Mouse (Mus musculus) mouse trophoblast stem cell (cell line): ENCODE data around the gene Mymx.

Experiments
- in situ Hi-C, 2 experiments: fragments of 300-500 bp; cut with MseI, MboI; formaldehyde crosslinking; loops; 2 replicates in 1 of 2; 3 replicates in 1 of 2; pipeline ENCODE4 v1.15.1; 2025

Gene Mymx

GRCm38 (mm10) chr17:45589844-45590243, 12.1 kb downstream of the Mymx start:
- in situ Hi-C loops = loop anchor here (5.0 kb wide), 1 partner anchor 37 kb away; no protein-coding TSS in a partner anchor

- in situ Hi-C loops = loop anchor here (5.0 kb wide), 1 partner anchor 38 kb away; no protein-coding TSS in a partner anchor
These were observed 12.7 kb downstream of the Mymx start for GRCm38 (mm10) chr17:45589236-45589635.

- in situ Hi-C loops = loop anchor here (5.0 kb wide), 1 partner anchor 39 kb away; no protein-coding TSS in a partner anchor
These were observed 13.5 kb downstream of the Mymx start for GRCm38 (mm10) chr17:45588370-45588769.

- in situ Hi-C loops = loop anchor here (5.0 kb wide), 1 partner anchor 41 kb away; no protein-coding TSS in a partner anchor
These were observed 15.5 kb downstream of the Mymx start for GRCm38 (mm10) chr17:45586449-45586837.

- in situ Hi-C loops = loop anchor here (5.0 kb wide), 1 partner anchor 41 kb away; no protein-coding TSS in a partner anchor
These were observed 16.0 kb downstream of the Mymx start for GRCm38 (mm10) chr17:45585725-45586448.

- in situ Hi-C loops = loop anchor here (5.0 kb wide), 1 partner anchor 42 kb away; no protein-coding TSS in a partner anchor
These were observed 16.8 kb downstream of the Mymx start for GRCm38 (mm10) chr17:45584939-45585678.

GRCm38 (mm10) chr17:45584096-45584896, 17.6 kb downstream of the Mymx start:
- in situ Hi-C loops = no loop called here

- in situ Hi-C loops = no loop called here
These were observed 19.1 kb downstream of the Mymx start for GRCm38 (mm10) chr17:45582715-45583355.

- in situ Hi-C loops = no loop called here
These were observed 19.7 kb downstream of the Mymx start for GRCm38 (mm10) chr17:45582188-45582587.

- in situ Hi-C loops = no loop called here
These were observed 20.3 kb downstream of the Mymx start for GRCm38 (mm10) chr17:45581567-45581983.

- in situ Hi-C loops = no loop called here
These were observed 20.9 kb downstream of the Mymx start for GRCm38 (mm10) chr17:45580958-45581477.

- in situ Hi-C loops = no loop called here
These were observed 22.3 kb downstream of the Mymx start for GRCm38 (mm10) chr17:45579554-45579953.

GRCm38 (mm10) chr17:45578843-45579242, 23.1 kb downstream of the Mymx start:
- in situ Hi-C loops = no loop called here

- in situ Hi-C loops = no loop called here
These were observed 23.7 kb downstream of the Mymx start for GRCm38 (mm10) chr17:45578242-45578641.

- in situ Hi-C loops = no loop called here
These were observed 26.6 kb downstream of the Mymx start for GRCm38 (mm10) chr17:45575123-45575897.

GRCm38 (mm10) chr17:45574129-45574761, 27.7 kb downstream of the Mymx start:
- in situ Hi-C loops = no loop called here

- in situ Hi-C loops = no loop called here
These were observed 28.1 kb downstream of the Mymx start for GRCm38 (mm10) chr17:45573780-45574123.

GRCm38 (mm10) chr17:45573087-45573779, 28.7 kb downstream of the Mymx start, which contains the start of gene Hsp90ab1:
Gene Hsp90ab1 (minus strand): TSS chr17:45573271.
- in situ Hi-C loops = no loop called here
